Mouse (Mus musculus): ENCODE measurements around the gene Stx4a. TPM values are rescaled to one million over a fixed set of nuclear protein-coding genes. Genes with fewer than 3 reads are reported as not detected.

The Stx4a gene
- polyA plus RNA-seq, 1 experiment from 2014 or later = 46.4 TPM

DNA sequence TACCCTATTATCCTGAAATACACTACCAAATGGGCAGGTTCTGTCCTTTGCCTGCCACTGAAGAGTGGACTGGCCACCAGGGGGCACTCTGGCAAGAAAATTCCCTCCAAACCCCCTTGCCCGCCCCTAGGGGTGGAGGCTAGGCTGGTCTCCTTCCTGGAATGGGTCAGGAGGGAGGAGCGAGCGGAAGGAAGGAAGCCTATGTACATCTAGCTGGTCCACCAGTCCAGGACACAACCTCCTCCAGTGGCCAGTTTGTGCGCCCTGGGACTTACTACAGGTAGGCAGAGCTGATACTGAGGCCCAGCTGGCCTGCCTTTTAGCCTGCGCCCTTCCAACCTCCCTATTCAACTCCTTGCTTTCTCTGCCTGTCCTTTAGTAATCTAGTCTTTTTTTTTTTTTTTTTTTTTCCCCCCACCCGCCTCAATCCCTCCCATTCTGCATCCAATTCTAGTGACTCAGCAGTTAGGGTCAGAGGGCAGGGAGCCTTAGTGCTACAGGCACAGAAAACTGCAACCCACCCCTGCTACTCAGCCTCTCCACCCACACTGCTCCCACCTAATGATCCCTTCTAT, 23.6 kb upstream of the Stx4a start, which contains the start of gene Hsd3b7:
Gene Hsd3b7, plus strand, starts transcription at position 170 of the 575 bp plus-strand sequence.
- Histone ChIP-seq H3K36me3 (peaks cover 74% of the 10 kb centered on the region), H3K27me3 (no peaks in the 10 kb centered on the region), H3K4me2 (peak within 1 kb of the TSS; percentile 49), H3K4me1 (peaks cover 9% of the 10 kb centered on the region), H3K4me3 (replicated peaks) (peak within 1 kb of the TSS; percentile 33), H3K27ac (peak within 1 kb of the TSS; percentile 61), H3K9ac (no peak within 1 kb of the TSS), H3K9me3 (replicated peaks) (no peaks in the 10 kb centered on the region)
- WGBS = 23% methylated on average over 6 of the region's 6 CpGs
- ATAC-seq (replicated peaks; ENCODE audit: low FRiP score) = peak; percentile 92

GRCm38 (mm10) chr7:127801010-127801621, 23.0 kb upstream of the Stx4a start:
- peak overlapping the region; percentile 49 for H3K4me2 ChIP-seq
- peaks cover 9% of the 10 kb centered on the region for H3K4me1 ChIP-seq
- H3K36me3 ChIP-seq = peaks cover 68% of the 10 kb centered on the region
- 0 out of 2 replicates have a peak, but pooled peaks have one; percentile 7 for ATAC-seq (replicated peaks; ENCODE audit: low FRiP score)
- H3K4me3 ChIP-seq (replicated peaks) = peak overlapping the region; percentile 33
- no peak overlapping the region for H3K9ac ChIP-seq
- H3K27ac ChIP-seq = peak overlapping the region; percentile 61
- H3K27me3 ChIP-seq = no peaks in the 10 kb centered on the region
- no peaks in the 10 kb centered on the region for H3K9me3 ChIP-seq (replicated peaks)
- WGBS = 91% methylated on average over 8 of the region's 8 CpGs

DNA sequence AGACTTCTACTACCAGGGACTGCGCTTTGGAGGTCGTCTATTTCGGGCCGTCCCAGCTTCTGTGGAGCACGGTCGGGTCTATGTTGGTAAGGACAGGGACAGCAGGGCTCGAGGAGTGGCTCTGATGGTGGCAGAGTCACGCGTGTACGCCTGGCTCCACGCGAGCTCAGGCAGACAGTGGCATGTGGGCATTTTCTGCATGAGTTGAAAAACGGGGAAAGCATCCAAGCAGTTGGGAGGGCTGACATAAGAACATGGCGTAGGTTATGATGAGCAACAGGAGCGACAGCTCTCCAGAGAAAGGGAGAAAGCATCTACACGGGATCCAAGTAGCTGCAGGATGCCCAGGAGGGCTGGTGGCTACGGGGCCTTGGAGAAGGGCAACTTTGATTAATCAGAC, 21.8 kb upstream of the Stx4a start:
- H3K36me3 ChIP-seq = peaks cover 56% of the 10 kb centered on the region
- H3K27ac ChIP-seq = no peak overlapping the region
- no peak overlapping the region for H3K4me2 ChIP-seq
- ATAC-seq (replicated peaks; ENCODE audit: low FRiP score) = no peak
- 91% methylated on average over 17 of the region's 17 CpGs for WGBS
- peaks cover 9% of the 10 kb centered on the region for H3K4me1 ChIP-seq
- H3K9me3 ChIP-seq (replicated peaks) = no peaks in the 10 kb centered on the region
- no peak overlapping the region for H3K4me3 ChIP-seq (replicated peaks)
- H3K27me3 ChIP-seq = no peaks in the 10 kb centered on the region
- no peak overlapping the region for H3K9ac ChIP-seq

DNA sequence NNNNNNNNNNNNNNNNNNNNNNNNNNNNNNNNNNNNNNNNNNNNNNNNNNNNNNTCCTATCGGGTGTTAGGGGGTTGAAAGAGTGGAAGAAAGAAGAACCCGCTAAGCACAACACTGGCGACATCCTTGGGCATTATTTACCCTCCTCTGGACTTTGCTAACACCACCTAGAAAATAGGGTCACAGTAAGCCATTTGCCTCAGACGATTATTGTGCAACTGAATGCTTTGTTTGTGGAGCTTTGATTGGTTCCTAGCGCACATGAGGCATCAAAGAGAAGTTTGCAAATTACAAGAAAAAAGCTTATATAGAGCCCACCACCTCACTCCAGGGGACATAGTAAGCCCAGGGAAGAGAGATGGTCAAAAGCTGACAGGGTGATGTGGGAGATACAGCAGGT, 15.3 kb upstream of the Stx4a start:
- Histone ChIP-seq H3K4me3 (replicated peaks) (no peak overlapping the region), H3K9me3 (replicated peaks) (no peaks in the 10 kb centered on the region), H3K36me3 (peaks cover 22% of the 10 kb centered on the region), H3K4me2 (no peak overlapping the region), H3K4me1 (0 out of 2 replicates have a peak, but pooled peaks cover under 1% of the 10 kb centered on the region), H3K27ac (no peak overlapping the region), H3K27me3 (no peaks in the 10 kb centered on the region), H3K9ac (no peak overlapping the region)
- 63% methylated on average over 5 of the region's 5 CpGs for WGBS
- no peak for ATAC-seq (replicated peaks; ENCODE audit: low FRiP score)

GRCm38 (mm10) chr7:127809846-127810245, 14.2 kb upstream of the Stx4a start:
- 94% methylated on average over 1 of the region's 1 CpGs for WGBS
- H3K4me2 ChIP-seq = no peak overlapping the region
- H3K36me3 ChIP-seq = peaks cover 19% of the 10 kb centered on the region; the same call in 1 of the 2 replicates
- no peaks in the 10 kb centered on the region for H3K27me3 ChIP-seq
- no peaks in the 10 kb centered on the region for H3K9me3 ChIP-seq (replicated peaks)
- no peak overlapping the region for H3K9ac ChIP-seq
- peaks cover 10% of the 10 kb centered on the region for H3K4me1 ChIP-seq
- ATAC-seq (replicated peaks; ENCODE audit: low FRiP score) = no peak
- no peak overlapping the region for H3K27ac ChIP-seq
- H3K4me3 ChIP-seq (replicated peaks) = no peak overlapping the region

DNA sequence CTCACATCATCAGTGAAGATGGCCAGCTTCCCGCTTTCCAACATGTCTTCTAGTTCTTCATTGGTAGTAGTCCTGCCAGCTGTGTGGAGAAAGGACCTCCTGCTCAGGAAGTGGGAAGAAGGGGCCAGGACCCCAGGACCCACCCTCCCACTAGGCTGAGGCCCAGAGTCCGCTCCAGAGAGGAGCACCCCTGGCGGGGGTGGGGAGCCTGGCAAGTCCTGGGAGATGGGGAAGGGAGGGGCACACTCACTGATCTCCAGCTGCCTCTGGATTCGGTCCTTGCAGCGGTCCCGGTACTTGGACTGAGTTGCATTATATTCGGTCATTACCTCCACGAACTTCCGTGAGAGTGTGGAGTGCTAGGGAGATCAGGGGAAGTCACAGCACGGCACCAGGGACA, 13.4 kb upstream of the Stx4a start:
- Histone ChIP-seq H3K27ac (no peak overlapping the region), H3K9me3 (replicated peaks) (no peaks in the 10 kb centered on the region), H3K4me3 (replicated peaks) (no peak overlapping the region), H3K36me3 (peaks cover 16% of the 10 kb centered on the region; the same call in 1 of the 2 replicates), H3K9ac (no peak overlapping the region), H3K4me1 (peaks cover 18% of the 10 kb centered on the region), H3K4me2 (no peak overlapping the region), H3K27me3 (no peaks in the 10 kb centered on the region)
- ATAC-seq (replicated peaks; ENCODE audit: low FRiP score) = no peak
- WGBS = 86% methylated on average over 10 of the region's 10 CpGs

- Histone ChIP-seq H3K4me3 (replicated peaks) (no peak overlapping the region), H3K36me3 (peaks cover 16% of the 10 kb centered on the region; the same call in 1 of the 2 replicates), H3K4me2 (no peak overlapping the region), H3K4me1 (peaks cover 24% of the 10 kb centered on the region), H3K9me3 (replicated peaks) (no peaks in the 10 kb centered on the region), H3K27ac (no peak overlapping the region), H3K27me3 (no peaks in the 10 kb centered on the region), H3K9ac (no peak overlapping the region)
- ATAC-seq (replicated peaks; ENCODE audit: low FRiP score) = no peak
- WGBS = 82% methylated on average over 4 of the region's 4 CpGs
Observed at GRCm38 (mm10) chr7:127811240-127811639, 12.9 kb upstream of the Stx4a start.

DNA sequence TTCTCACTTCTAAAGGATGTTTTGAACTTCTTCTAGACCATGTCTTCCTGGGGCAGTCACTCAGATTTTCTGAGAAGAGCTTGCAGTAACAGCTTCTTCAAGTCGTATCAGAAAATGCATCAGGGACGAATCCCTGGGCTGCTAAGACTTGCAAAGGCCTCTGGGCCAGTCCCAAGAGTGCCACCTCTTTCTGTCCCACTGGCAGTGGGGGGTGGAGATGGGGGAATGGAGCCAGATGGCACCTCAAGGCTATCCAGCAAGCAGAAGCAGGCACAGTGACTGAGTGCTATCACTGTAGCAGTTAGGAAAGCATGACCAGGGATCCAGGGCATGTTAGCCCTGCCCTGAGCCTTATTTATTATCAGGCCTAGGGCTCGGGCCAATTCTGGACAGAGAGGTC, 11.8 kb upstream of the Stx4a start:
- Histone ChIP-seq H3K27me3 (no peaks in the 10 kb centered on the region), H3K27ac (no peak overlapping the region), H3K9ac (no peak overlapping the region), H3K4me3 (replicated peaks) (no peak overlapping the region), H3K9me3 (replicated peaks) (no peaks in the 10 kb centered on the region), H3K36me3 (peaks cover 16% of the 10 kb centered on the region; the same call in 1 of the 2 replicates), H3K4me2 (no peak overlapping the region), H3K4me1 (peaks cover 28% of the 10 kb centered on the region)
- ATAC-seq (replicated peaks; ENCODE audit: low FRiP score) = no peak
- WGBS = 89% methylated on average over 3 of the region's 3 CpGs

DNA sequence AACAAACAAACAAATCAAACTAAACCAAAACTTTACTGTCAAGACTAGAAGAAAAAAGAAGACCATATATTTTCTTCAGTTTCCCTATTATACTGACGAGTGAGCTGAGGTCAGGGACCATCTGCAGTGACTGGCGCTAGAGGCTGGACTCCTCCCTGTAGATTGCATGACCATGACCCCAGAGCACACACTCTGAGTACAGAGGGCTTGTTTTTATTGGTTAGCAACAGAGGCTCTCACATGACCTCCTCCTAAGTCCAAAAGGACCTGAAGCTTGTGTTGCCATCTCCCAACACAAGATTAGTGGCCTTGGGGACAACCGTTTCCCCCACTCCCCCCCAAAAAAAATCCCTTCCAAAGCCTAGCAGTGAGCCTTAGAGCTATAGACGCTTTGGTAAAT, 10.3 kb upstream of the Stx4a start:
- Histone ChIP-seq H3K9ac (no peak overlapping the region), H3K4me2 (no peak overlapping the region), H3K9me3 (replicated peaks) (no peaks in the 10 kb centered on the region), H3K27me3 (no peaks in the 10 kb centered on the region), H3K27ac (peak overlapping the region; percentile 55), H3K36me3 (peaks cover 16% of the 10 kb centered on the region; the same call in 1 of the 2 replicates), H3K4me3 (replicated peaks) (no peak overlapping the region), H3K4me1 (peaks cover 28% of the 10 kb centered on the region)
- no peak for ATAC-seq (replicated peaks; ENCODE audit: low FRiP score)
- 51% methylated on average over 4 of the region's 4 CpGs for WGBS

DNA sequence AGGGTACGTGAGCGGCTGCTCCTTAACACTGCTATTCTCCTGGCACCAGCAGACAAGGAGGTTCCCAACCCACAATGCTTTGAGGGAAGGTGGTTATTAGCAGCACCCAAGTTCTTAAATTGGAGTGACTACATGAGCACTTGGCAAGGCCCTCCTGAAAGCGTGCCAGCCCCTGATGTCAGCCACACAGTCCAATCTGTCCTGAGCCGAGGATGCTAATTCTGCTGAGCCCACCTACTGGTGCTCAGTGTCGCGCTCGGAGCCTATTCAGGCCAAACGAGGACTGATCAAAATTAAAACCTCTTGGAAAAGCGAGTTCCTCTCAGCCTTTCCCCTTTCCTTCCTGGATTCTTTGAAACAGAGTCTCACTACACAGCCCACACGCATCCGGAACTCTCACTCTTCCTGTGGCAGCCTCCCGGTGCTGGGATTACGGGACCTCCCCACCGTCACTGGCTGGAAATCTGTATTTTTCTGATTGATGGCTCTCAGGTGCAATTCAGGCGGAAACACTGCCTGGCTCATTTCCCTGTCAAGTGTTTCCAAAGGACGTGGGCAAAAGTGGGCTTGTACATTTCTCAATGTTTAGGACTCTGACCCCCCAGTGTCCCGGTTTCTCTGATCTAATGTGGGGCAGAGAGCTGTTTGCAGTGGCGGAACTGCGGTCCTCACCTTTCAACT, 9.7 kb upstream of the Stx4a start:
- Histone ChIP-seq H3K27ac (peak overlapping the region; percentile 55), H3K9me3 (replicated peaks) (no peaks in the 10 kb centered on the region), H3K4me2 (no peak overlapping the region), H3K36me3 (peaks cover 16% of the 10 kb centered on the region; the same call in 1 of the 2 replicates), H3K9ac (no peak overlapping the region), H3K27me3 (no peaks in the 10 kb centered on the region), H3K4me1 (peaks cover 28% of the 10 kb centered on the region), H3K4me3 (replicated peaks) (no peak overlapping the region)
- 62% methylated on average over 19 of the region's 19 CpGs for WGBS
- ATAC-seq (replicated peaks; ENCODE audit: low FRiP score) = 0 out of 2 replicates have a peak, but pooled peaks have one; percentile 30

DNA sequence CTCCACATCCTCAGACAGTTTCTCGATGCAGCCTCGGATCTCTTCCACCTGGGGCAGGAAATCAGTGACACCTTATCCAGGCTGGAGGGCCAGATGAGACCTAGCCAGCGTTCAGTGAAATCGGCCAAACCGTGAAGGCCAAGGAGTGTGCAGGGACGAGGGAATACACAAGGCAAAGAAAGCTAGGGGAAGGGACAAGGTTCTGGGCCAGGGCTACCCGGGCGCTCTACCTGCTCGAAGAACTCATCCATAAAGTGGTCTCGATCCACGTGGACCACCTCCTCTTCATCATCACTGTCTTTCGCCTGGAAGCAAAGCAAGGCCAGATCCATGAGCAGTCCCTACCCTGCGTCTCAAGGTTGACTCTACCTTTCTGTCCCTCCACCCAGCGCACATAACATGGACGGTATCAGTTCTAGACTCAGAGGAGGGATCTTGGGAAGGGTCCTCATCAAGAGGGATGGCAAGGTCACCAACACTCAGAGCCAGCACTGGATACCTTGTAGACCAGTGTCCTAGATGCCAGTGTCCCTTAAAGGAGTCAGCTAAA, 8.9 kb upstream of the Stx4a start:
- ATAC-seq (replicated peaks; ENCODE audit: low FRiP score) = no peak
- no peaks in the 10 kb centered on the region for H3K27me3 ChIP-seq
- H3K9me3 ChIP-seq (replicated peaks) = no peaks in the 10 kb centered on the region
- peak overlapping the region; percentile 51 for H3K27ac ChIP-seq
- peaks cover 11% of the 10 kb centered on the region; the same call in 1 of the 2 replicates for H3K36me3 ChIP-seq
- H3K4me3 ChIP-seq (replicated peaks) = no peak overlapping the region
- 77% methylated on average over 15 of the region's 15 CpGs for WGBS
- no peak overlapping the region for H3K4me2 ChIP-seq
- peaks cover 28% of the 10 kb centered on the region for H3K4me1 ChIP-seq
- no peak overlapping the region for H3K9ac ChIP-seq

Measured in kidney, embryonic 15.5 days (tissue).